Mouse (Mus musculus) forebrain, embryonic 12.5 days (tissue): ENCODE measurements at regions not wholly inside any gene's neighbourhood (a gene's known extent, or its start where the extent isn't known, plus 50 kb on each side); places are given as distances from the start of the nearest gene placed in this dataset.

Source experiments
- ATAC-seq: fragments of 200-750 bp; cut with Nextera tagmentation; 2 replicates; pipeline ENCODE4 v1.8.0; 2017; ENCODE audit warnings: moderate TSS enrichment; ENCODE audit not compliant: low FRiP score
- H3K27ac ChIP-seq: fragments of 300-500 bp; sonication (generic); 2 replicates; pipeline ENCODE4 v1.5.1; 2016; ENCODE audit warnings: mild to moderate bottlenecking
- H3K27me3 ChIP-seq: fragments of 300-500 bp; sonication (generic); 2 replicates; pipeline ENCODE4 v1.6.1; 2016; ENCODE audit warnings: mild to moderate bottlenecking
- H3K36me3 ChIP-seq: fragments of 300-500 bp; sonication (generic); replicated peaks from 2 replicates; pipeline ENCODE4 v1.6.1; 2016; ENCODE audit warnings: mild to moderate bottlenecking
- H3K4me1 ChIP-seq: fragments of 300-500 bp; sonication (generic); 2 replicates; pipeline ENCODE4 v1.6.1; 2016
- H3K4me2 ChIP-seq: fragments of 300-500 bp; sonication (generic); 2 replicates; pipeline ENCODE4 v1.6.1; 2016; ENCODE audit warnings: mild to moderate bottlenecking, moderate library complexity
- H3K4me3 ChIP-seq: fragments of 300-500 bp; sonication (generic); replicated peaks from 2 replicates; pipeline ENCODE4 v1.5.1; 2016; ENCODE audit warnings: mild to moderate bottlenecking
- H3K9ac ChIP-seq: fragments of 300-500 bp; sonication (generic); 2 replicates; pipeline ENCODE4 v1.6.1; 2016; ENCODE audit warnings: mild to moderate bottlenecking
- H3K9me3 ChIP-seq: fragments of 300-500 bp; sonication (generic); 2 replicates; pipeline ENCODE4 v1.6.1; 2016
- WGBS: fragments of 180-500 bp; shearing (Covaris S2); methylation state at CpG from one replicate; pipeline ENCODE4 v1.1.7; 2016; 5-methylcytosine and 5-hydroxymethylcytosine counted together

DNA sequence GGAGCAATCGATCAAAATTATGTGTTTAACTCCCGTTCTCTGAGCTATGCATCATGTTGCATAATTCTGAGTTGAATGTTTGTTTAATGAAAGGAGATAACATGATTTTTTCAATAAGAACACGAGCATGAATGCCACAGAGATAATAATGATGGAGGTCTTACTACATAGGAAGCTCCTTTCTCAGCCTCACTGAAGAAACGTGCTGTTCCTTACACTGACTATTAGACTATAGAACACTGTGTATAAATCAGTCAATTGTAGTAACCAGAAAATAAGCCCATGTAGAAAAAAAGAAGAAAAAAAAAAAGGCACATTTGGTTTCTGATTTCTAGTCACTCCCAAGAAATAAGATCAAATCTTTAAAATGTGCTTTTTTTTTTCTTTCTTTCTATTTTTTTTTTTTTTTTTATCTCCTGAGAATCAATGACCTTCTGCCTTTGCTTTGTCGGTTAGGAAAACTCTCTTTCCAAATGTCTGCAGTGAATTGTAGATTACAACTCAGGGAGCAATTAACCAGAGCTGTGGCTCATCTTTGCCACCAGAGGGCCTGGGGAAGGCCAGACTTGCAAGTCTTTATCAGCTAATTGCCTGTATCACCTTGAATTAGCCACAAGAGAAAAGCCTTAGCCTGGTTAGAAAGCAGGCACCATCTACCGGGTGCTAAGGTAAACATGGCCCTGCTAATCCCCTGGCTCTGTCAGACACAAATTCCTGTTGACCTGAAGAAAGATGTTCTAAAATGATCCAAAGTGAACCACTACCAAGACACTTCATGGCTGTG is 160.5 kb upstream of the Nabp1 start:
- Histone ChIP-seq H3K4me1 (peaks cover 7% of the 10 kb centered on the region), H3K27ac (no peak overlapping the region), H3K36me3 (no peaks in the 10 kb centered on the region), H3K9me3 (no peaks in the 10 kb centered on the region), H3K4me3 (no peak overlapping the region), H3K9ac (no peak overlapping the region), H3K4me2 (no peak overlapping the region), H3K27me3 (no peaks in the 10 kb centered on the region)
- WGBS = 75% methylated on average over 6 of the region's 6 CpGs
- ATAC-seq = no peak

DNA sequence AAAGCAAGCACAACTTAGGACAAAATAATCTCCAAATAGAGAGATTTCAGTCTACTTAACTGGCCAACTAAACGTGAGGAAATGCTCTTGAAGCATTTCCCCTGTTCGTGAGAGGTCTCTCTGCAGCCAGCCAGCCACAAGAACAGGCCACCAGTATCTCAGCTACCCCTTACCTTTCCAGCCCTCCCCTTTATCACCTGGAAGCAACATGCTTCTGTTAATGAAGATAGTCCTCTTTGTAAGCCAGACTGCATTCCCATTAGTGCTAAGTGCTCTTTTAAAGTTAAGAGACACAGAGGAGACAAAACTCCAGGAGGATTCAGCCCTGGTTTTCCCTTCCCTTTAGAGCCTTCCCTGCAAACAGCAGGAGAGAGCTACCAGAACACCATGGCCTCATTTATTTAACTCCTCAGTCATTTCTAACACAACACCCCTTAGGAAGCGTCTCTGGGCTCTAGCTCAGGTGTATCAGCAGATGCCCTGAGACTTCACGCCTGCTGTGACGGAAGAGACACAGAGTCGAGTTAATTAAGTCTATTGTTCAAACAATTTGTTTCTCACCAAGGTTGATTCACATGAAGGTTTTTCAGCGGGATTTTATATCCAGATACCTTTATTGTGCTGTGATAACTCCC is 157.8 kb upstream of the Nabp1 start:
- WGBS = 36% methylated on average over 7 of the region's 7 CpGs
- H3K9ac ChIP-seq = no peak overlapping the region
- no peak for ATAC-seq
- H3K4me1 ChIP-seq = peaks cover 7% of the 10 kb centered on the region
- H3K4me3 ChIP-seq = no peak overlapping the region
- no peaks in the 10 kb centered on the region for H3K9me3 ChIP-seq
- no peak overlapping the region for H3K4me2 ChIP-seq
- no peaks in the 10 kb centered on the region for H3K36me3 ChIP-seq
- H3K27ac ChIP-seq = no peak overlapping the region
- no peaks in the 10 kb centered on the region for H3K27me3 ChIP-seq

DNA sequence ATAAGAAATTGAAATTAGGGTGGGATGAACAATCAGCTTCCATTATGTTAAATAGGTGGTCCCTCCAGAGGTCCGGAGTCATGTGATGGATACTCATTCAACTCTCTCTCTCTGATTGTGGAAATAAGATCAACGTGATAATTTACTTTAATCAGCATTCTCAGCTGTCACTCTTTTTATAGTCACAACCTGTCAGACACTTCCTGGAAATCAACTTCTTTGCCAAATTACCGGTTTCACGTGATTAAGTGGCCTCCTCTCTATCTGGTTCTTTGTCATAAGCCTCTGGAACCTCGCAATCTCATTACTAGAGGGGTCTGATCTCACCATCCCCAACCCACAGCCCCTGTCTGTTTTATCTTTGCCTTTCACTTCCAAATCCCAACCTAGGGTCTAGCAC is 155.6 kb upstream of the Nabp1 start:
- H3K9ac ChIP-seq = no peak overlapping the region
- no peak overlapping the region for H3K4me3 ChIP-seq
- WGBS = 57% methylated on average over 5 of the region's 5 CpGs
- no peak overlapping the region for H3K27ac ChIP-seq
- H3K4me1 ChIP-seq = peaks cover 11% of the 10 kb centered on the region
- no peaks in the 10 kb centered on the region for H3K27me3 ChIP-seq
- H3K36me3 ChIP-seq = no peaks in the 10 kb centered on the region
- no peak overlapping the region for H3K4me2 ChIP-seq
- no peaks in the 10 kb centered on the region for H3K9me3 ChIP-seq
- peak; percentile 36; the same call in 1 of the 2 replicates for ATAC-seq

DNA sequence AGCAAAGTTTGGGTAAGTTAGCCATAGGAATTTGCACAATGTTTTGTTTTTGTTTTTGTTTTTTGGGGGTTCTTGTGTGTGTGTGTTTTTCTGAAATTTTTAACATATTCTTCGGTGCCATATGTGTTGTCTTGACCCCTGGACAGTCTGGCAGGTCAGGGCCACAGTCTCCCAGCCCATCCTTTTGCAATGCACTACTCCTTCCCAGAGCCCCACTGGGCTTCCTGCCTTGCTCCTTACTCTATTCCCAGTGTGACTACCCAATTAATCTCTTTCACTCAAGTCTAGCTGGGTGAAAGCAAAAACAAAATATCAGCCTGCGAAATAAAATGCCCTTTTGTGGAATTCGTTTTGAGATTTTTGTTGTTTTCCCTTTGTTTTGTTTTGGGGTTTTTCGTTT is 154.6 kb upstream of the Nabp1 start:
- ATAC-seq = no peak
- WGBS = 80% methylated on average over 4 of the region's 4 CpGs
- H3K4me2 ChIP-seq = no peak overlapping the region

DNA sequence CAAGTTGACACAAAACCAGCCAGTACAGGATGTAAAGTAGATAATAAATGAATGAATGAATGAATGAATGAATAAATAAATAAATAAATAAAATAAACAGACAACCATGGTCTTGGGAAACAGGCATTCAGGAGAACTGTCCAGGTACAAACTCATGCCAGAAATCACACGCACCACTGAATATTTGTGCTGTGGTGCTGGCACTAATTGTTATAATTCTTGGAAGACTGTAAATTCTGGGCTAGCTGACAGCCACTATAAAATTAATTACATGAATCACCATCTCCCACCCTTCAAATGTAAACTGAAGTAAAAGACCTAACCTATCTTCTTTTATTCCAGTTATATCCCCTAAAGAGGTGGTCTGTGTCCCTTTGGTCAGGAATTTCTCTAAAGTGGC is 151.6 kb upstream of the Nabp1 start:
- Histone ChIP-seq H3K4me1 (peaks cover 9% of the 10 kb centered on the region; the same call in 1 of the 2 replicates), H3K36me3 (no peaks in the 10 kb centered on the region), H3K27ac (no peak overlapping the region), H3K27me3 (no peaks in the 10 kb centered on the region), H3K9me3 (no peaks in the 10 kb centered on the region), H3K4me2 (no peak overlapping the region), H3K9ac (no peak overlapping the region), H3K4me3 (no peak overlapping the region)
- WGBS = 93% methylated on average over 1 of the region's 1 CpGs
- ATAC-seq = no peak

More for the DNA sequence above, 154.6 kb upstream of the Nabp1 start:
- Histone ChIP-seq H3K27ac (no peak overlapping the region), H3K4me1 (peaks cover 15% of the 10 kb centered on the region), H3K9me3 (no peaks in the 10 kb centered on the region), H3K36me3 (no peaks in the 10 kb centered on the region), H3K9ac (no peak overlapping the region), H3K27me3 (no peaks in the 10 kb centered on the region), H3K4me3 (no peak overlapping the region)

DNA sequence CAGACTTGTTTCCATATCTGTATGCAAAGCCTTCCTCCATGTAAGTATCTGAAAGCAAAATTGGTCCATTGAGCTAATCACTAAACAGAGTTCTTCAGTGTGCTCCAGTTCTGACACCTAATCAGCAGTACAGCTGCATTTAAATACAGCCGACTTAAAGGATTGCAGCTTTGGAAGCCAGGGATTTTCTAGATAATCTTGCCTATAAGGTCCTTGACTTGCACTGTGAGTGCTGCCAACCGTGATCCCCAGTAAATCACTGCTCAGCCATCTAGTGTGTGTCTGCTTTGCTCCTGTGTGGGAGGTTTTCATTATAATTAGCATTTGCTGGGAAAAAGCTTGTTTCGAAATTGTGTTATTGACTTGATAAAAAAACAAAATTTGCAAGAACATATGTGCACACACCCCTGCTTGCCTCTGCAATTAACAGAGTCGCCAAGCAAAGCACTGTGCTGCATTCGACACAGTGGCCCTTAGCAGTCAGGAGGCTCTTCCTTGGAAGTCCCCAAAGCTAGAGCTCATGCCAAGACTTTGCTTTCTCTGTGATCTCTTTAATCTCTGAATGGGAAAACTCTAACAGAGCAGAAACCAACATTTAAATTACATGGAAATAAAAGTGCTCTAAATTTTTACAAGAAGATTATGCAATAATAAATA is 150.0 kb upstream of the Nabp1 start:
- Histone ChIP-seq H3K9ac (no peak overlapping the region), H3K27me3 (no peaks in the 10 kb centered on the region), H3K4me1 (peaks cover 16% of the 10 kb centered on the region), H3K36me3 (no peaks in the 10 kb centered on the region), H3K9me3 (no peaks in the 10 kb centered on the region), H3K4me3 (no peak overlapping the region), H3K4me2 (no peak overlapping the region), H3K27ac (no peak overlapping the region)
- 39% methylated on average over 5 of the region's 5 CpGs for WGBS
- no peak for ATAC-seq

DNA sequence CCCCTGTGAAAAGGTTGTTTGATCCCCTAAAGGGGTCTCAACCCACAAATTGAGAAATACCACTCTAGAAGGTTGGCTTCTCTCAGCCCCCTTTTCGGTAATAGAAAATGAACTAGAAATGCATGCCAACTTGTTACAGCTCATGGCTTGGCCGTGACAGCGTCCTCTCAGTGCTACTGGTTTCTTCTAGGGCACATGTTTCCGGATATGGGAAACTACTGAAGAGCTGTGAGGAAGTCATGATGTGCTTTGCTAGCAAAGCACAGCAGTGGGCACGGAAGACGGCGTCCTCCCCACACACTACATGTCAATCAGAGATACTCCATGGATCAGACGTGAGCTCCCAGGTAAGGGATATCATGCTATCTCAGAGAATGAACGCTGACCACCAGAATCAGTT is 148.1 kb upstream of the Nabp1 start:
- Histone ChIP-seq H3K4me2 (no peak overlapping the region), H3K9ac (no peak overlapping the region), H3K4me3 (no peak overlapping the region), H3K27me3 (no peaks in the 10 kb centered on the region), H3K27ac (no peak overlapping the region), H3K4me1 (peaks cover 35% of the 10 kb centered on the region), H3K9me3 (no peaks in the 10 kb centered on the region), H3K36me3 (no peaks in the 10 kb centered on the region)
- ATAC-seq = no peak
- 93% methylated on average over 9 of the region's 9 CpGs for WGBS

DNA sequence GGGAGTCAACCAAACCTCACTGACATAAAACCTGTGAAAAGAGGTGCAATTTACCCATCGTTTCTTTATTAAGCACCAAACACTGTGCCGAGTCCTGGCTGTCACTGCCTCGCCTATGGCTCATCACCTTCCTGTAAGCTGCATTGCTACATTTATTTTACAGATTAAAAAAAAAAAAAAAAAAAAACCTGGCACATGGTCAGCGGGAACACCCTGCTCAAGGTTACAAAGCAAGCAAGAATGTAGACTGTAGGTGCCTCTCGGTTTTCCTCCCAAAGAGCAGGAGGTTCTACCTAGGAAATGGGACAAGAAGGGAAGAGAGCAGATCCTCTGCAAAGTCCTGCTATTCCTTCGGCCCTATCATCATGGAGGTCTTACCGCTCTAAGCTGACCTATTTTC is 146.9 kb upstream of the Nabp1 start:
- H3K4me3 ChIP-seq = no peak overlapping the region
- no peak for ATAC-seq
- no peak overlapping the region for H3K4me2 ChIP-seq
- no peak overlapping the region for H3K9ac ChIP-seq
- no peak overlapping the region for H3K27ac ChIP-seq
- H3K27me3 ChIP-seq = no peaks in the 10 kb centered on the region
- WGBS = 95% methylated on average over 7 of the region's 7 CpGs
- H3K9me3 ChIP-seq = no peaks in the 10 kb centered on the region
- no peaks in the 10 kb centered on the region for H3K36me3 ChIP-seq
- H3K4me1 ChIP-seq = peaks cover 35% of the 10 kb centered on the region

DNA sequence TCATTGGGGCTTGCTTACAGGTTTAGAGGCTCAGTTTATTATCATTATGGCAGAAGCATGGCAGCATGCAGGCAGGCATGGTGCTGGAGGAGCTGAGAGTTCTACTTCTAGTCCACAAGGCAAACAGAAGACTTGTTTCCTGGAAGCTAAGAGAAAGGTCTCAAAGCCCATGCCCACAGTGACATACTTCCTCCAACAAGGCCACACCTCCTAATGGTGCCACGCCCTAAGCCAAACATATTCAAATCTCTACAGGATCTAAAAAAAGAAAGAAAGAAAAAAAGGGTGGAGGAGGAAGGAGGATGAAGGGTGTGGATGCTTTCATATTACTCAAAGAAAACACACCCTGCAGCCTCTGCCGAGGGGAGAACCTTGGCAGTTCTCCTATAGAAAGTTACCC is 146.3 kb upstream of the Nabp1 start:
- WGBS = 93% methylated on average over 2 of the region's 2 CpGs
- ATAC-seq = no peak
- H3K4me2 ChIP-seq = no peak overlapping the region
- no peaks in the 10 kb centered on the region for H3K36me3 ChIP-seq
- peaks cover 35% of the 10 kb centered on the region for H3K4me1 ChIP-seq
- H3K9me3 ChIP-seq = no peaks in the 10 kb centered on the region
- peaks cover 1% of the 10 kb centered on the region; the same call in 1 of the 2 replicates for H3K27me3 ChIP-seq
- H3K9ac ChIP-seq = no peak overlapping the region
- no peak overlapping the region for H3K4me3 ChIP-seq
- H3K27ac ChIP-seq = no peak overlapping the region

DNA sequence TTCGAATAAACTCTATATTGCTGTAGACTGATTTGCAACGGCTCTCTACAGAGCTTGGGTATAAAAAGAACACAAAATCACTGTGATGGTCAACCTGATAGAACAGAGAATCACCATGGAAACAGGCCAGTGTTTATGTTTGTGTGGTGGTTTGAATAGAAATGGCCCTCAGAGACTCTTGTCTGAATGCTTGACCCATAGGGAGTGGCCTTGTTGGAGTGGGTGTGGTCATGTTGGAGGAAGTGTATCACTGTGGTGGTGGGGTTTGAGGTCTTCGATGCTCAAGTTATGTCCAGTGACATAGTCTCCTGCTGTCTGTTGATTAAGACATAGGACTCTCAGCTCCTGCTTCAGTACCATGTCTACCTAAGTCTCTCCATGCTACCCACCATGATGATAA is 144.8 kb upstream of the Nabp1 start:
- Histone ChIP-seq H3K27ac (peak overlapping the region; percentile 65; the same call in 1 of the 2 replicates), H3K4me2 (no peak overlapping the region), H3K9me3 (no peaks in the 10 kb centered on the region), H3K36me3 (no peaks in the 10 kb centered on the region), H3K9ac (no peak overlapping the region), H3K4me3 (no peak overlapping the region), H3K27me3 (peaks cover 6% of the 10 kb centered on the region), H3K4me1 (peaks cover 34% of the 10 kb centered on the region)
- ATAC-seq = no peak
- 62% methylated on average over 3 of the region's 3 CpGs for WGBS

DNA sequence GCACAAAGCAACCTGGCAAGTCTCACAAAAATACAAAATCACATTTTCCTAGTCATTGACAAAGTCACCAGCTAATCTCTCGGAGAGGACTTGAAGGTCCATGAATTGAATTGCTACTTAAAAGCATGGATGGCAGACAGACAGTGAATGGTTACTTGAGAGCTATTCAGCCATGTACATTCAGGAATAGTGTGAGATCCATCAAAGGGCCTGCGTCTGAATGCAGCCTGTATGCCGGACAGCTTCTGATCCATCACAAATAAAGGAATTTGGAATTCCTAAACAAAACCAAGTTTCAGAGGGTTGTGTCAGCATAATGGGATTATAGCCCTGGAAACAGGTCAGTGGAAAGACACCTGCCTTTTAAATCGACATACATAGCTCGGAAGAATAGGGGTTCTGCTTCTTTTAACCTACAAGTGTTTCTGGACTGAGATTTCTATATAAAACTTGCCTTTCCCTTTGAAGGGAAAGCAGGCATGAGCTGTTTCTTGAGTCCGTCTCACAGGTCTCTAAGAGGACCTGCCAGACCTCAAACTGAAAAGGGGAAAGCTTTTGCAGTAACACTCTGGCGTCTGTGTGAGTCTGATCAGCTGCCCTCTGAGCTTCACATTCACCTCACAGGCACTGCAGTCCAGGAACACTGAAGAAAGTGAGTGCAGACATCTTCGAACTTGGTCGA is 144.1 kb upstream of the Nabp1 start:
- H3K9ac ChIP-seq = no peak overlapping the region
- peak overlapping the region; percentile 65 for H3K27ac ChIP-seq
- WGBS = 12% methylated on average over 9 of the region's 9 CpGs
- peaks cover 38% of the 10 kb centered on the region for H3K4me1 ChIP-seq
- peaks cover 6% of the 10 kb centered on the region for H3K27me3 ChIP-seq
- no peaks in the 10 kb centered on the region for H3K9me3 ChIP-seq
- no peak overlapping the region for H3K4me3 ChIP-seq
- no peak overlapping the region for H3K4me2 ChIP-seq
- ATAC-seq = peak; percentile 36; the same call in 1 of the 2 replicates
- H3K36me3 ChIP-seq = no peaks in the 10 kb centered on the region

DNA sequence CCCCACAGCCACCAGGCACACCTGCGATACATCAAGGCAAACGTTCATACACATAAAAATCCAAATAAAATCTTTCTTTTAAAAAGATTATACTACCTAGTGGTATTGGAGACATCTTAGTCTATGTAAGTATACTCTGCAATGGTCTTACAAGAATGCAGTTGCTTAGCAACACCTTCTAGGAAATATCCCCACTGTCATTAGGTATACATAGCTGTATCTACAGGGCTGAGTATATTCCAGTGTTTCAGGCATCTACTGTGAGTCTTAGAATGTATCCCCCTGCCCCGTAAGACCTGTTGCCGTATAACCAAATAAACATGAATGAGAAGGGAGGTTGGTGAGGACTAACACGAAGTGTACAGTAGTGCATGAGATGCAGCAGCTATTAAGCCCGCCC is 142.8 kb upstream of the Nabp1 start:
- Histone ChIP-seq H3K27me3 (peaks cover 6% of the 10 kb centered on the region), H3K4me1 (peaks cover 45% of the 10 kb centered on the region), H3K9ac (no peak overlapping the region), H3K4me2 (no peak overlapping the region), H3K9me3 (no peaks in the 10 kb centered on the region), H3K27ac (no peak overlapping the region), H3K4me3 (no peak overlapping the region), H3K36me3 (no peaks in the 10 kb centered on the region)
- no peak for ATAC-seq
- WGBS = 88% methylated on average over 6 of the region's 6 CpGs
